Mouse (Mus musculus) neural tube, embryonic 10.5 days (tissue): Measurements from ENCODE around the gene Bcl11b.

Experiments
- DNase-seq: peaks from one replicate; pipeline ENCODE4 v3.0.0-alpha.2; 2017; ENCODE audit warnings: low spot score; ENCODE audit errors: extremely low spot score

Gene Bcl11b

DNA sequence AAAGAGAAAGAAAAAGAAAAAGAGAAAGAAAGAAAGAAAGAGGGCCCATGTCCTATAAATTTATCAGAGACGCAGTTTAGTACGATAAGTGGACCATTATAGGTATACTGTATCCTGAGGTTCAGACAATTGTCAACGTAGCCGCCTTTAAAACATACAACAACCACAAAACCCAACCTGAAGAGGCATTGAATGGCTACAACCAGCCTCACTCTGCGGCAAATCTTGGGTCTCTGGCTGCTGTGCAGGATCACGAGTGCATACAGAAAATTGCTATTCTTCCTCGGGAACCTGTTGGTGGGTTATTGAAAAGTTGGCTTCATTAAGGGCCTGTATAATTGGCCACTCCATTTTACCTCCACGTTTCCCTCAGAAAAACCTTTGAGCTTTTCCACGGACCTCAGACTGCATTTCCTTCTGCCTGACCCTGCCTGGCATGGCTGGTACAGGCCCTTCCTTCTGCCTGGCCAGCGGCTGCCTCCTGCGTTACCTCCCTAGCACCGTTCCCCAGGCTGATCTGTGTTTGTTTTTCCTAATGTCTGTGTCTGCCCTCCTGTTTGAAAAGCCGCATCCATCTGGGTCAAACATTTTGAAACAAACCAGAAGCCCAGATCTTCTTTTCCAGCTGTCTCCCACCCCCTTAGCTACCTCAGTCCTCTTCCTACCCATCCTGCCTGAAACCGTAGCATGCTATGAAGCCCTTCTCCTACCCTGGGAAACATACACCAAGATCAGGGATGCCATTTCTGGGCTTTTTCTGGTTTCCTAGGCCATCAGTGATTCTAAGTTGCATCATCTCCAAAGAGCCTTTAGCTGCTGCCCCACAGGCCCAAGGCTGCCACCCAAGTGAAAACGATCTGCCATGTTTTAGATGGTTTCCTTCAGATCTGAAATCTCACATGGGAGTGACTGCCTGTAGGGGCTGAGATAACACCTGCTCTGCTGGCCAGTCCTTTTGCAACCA is 3.4 kb downstream of the Bcl11b start:
- no peak for DNase-seq

DNA sequence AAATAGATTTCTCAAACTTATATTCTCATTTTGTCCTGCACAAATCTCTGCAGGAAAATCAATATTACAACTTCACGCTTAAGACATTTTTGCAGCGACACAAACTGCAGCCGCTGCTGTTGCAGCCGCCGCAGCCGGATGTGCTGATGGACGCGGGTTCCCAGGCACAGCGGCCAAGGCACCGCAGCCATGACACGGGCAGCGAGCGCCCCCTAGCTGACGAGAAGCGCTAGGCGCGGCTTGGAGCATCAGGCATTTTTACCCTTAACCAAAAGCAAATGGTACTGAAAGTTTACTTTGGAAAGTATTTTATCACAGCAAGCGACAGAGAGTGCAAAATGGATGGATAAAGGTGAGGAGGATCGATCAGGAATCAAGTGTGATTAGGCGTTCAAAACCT is 4.7 kb downstream of the Bcl11b start:
- DNase-seq, result peak; percentile 90

DNA sequence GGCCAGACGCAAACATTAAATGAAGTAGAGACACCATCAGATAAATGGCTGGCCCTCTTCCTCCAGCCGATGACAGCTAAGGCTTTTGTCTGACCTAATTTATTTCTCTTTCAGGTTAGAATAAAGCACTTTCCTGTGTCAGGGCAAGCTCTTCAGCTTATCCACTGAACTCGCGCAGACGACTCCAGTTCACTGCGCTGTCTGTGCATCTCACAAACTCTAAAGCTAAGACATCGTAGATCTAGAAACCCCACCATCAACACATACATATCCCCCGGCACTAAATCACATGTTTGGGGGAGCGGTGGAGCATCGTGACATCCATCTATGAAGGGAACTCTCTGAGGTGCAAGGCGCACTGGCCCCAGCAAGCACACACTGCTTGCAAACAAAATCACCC is 5.5 kb downstream of the Bcl11b start:
- no peak for DNase-seq

DNA sequence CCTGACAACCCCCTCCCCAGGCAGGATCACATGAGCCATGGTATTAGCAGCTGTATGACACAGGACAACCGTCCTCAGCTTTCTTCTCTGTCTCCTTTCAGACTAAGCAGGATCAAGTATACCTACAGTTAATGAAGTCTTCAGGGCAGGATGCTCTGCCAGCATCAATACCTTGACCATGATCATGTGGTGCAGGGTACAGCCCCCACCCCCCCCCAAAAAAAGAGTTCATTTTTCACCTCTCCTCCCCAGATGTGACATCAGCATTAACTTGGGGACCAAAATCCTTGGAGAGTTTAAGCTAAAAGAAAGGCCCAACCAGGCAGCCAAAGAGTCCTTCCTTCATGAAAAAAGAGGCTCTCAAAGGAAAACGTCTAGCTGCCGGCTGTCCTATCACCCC is 6.2 kb downstream of the Bcl11b start:
- no peak for DNase-seq

DNA sequence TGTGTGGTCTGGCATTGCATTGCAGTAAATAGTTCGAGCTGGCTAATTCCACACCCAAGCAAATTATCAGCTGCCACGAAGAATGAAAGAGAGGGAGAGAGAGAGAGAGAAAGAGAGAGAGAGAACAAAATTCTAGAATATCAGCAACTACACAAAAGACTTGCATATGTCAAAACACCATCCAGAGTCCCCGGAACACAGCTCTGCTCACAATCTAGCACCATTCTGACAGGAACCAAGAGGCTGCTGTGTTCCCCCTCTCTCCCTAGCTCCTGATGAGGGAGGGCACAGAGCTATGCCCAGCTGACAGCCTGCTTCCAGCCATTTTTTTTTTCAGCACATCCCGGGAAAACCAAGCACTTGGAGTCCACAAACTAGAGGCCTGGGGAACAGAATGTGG is 6.6 kb downstream of the Bcl11b start:
- no peak for DNase-seq

DNA sequence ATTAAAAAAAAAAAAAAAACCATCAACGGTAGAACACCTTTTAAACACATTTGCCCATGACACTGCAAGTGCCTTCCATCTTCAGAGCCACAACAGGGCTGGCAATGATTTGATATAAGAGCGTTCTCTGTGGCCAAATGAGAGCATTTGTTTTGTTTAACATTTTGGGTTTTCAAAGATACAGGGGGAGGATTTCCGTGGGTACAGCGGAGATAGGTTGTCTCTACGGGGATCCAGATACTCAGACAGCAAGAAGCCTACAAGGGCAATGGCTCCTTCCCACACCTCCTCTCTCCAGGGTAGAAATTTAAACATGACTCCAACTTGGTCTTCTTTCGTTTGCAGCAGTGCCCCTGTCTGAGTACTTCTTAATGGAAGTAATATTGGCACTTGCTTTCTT is 7.2 kb downstream of the Bcl11b start:
- DNase-seq, result no peak

DNA sequence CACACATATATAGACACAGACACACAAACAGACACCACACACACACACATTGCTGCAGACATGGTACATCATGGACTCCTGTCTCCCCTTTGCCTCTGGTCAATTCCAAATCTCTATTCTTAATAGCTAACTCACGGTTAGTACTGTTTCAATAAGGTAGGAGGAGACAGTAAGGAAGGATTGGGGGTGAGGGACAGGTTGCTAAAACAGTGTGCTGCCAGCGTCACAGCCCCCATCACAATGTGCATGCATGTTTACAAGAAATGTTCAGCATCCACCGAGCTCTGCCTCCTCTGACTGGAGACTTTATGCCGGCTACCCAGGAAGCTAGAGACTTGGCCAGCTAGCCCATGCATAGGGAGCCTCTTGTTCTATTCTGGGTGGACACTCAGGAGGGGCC is 9.0 kb downstream of the Bcl11b start:
- no peak for DNase-seq

DNA sequence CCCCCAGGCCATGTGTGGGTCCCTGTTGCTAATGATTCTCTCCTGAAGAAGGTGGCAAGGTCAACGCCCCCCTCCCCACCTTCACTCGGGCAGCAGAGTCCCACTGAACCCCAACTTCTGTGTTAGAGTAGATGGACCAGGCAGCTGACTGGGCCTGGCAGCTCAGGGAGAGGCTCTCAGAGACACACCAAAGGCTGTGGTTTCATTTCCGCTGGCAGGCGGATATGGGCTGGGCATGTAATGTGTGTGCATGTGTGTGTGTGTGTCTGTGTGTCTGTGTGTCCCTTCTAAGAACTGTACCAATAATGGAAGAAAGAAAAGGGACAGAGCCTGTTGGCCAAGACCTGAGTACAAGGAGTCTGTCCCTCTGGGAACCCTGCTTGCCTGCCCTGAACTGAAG is 10.4 kb downstream of the Bcl11b start:
- no peak for DNase-seq

DNA sequence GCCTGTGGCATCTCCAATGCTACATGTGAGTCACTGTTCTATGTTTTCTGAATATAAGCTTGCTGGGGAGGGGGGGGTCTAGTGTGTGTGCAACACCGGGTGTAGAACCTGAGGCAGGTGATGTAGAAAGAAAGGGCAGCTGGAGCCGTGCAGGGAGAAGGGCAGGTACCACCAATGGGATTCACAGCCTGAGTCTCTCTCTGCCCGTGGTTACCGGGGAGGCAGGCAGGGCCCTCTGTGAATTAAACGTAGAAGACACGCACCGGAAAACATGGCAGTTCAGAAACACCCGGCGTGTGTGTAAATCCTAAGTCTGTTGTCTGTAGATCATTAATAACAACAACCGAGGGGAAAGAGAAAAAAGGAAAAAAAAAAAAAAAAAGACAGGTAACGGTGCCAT is 12.2 kb downstream of the Bcl11b start:
- no peak for DNase-seq

DNA sequence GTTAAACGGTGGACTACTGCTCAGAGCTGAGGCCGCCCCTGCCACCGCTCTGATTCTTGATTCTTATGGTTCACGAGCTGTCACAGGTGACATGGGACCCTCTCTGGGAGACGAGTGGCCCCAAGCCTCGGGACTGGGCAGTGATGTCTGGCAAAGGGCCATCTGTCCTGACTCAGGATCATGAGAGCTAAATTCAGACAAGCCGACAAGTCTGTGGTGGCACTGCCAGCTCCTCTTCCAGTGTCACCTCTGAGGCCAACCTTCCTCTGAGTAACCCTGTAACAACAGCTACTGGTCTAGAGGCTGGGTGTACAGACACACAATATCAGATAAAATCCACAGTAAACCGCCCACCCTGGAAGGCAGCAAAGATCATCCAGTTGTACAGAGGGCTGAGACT is 20.2 kb downstream of the Bcl11b start:
- DNase-seq, result no peak

DNA sequence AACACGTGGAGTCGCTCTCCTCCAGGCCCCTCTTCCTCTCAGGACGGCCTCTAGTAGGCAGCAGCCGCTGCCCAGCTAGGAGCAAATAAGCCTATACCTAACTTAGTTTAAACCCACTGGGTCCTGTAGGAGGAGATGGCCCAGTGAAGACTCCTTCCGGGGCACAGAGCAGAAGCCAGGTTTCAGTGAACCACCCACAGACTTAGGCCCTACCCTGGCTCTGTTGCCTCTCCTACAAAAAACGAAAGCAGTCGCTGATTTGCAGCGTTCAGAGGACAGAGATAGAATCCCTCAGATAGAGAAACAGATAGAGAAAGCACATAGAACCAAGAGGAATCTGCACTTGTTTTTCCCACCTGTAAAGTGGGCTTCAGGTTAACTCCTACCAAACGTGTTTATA is 21.1 kb downstream of the Bcl11b start:
- no peak for DNase-seq

DNA sequence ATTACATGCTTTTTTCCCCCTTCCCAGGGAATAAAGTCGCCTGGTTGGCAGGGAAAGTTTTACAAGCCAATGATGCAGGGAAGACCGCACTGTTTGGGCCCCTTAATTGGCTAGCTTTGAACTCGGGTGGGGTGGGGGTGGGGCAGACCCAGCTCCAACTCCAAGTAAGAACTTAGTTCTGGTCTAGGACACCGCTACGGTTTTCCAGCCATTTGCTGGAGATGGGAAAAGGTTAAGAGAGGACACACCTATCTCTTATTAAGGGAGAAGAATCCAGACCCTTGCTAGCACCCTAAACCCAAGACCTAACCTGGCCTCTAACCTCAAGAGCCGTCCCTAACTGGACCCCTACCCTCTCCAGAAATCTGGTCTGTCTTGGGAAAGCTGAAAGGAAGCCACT is 22.2 kb downstream of the Bcl11b start:
- DNase-seq, result no peak

DNA sequence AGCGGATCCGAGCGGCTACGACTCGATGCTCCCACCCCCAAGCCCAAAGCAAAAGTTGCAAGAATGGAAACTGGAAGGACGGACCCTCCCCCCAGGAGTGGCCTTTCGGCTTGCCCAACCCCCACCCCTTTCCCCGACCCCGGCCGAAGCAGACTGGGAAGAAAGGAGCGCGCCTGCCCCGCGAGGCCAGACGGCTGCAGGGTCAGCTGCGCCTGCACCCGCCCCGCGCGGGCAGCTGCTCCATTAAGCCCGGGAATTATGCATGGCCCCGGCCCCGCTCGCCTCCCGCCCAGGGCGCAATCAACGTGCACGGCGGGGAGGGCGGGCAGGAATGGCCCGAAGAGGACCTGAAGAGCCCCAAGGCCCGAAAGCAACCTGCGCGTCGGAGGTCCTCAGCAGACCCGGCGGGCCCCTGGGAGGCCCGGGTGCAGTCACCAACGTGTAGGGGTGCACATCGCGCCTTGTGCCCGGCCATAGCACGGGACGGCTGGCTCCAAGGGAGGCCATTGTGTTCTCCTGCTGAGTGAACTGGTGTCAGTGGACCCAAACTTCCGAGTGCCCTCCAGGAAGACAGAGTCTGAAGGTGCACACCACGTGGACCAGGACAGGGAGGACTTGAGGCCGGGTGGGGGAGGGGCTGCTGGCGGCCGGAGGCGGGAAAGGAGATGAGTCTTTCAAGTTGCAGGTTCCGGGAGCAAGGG is 23.0 kb downstream of the Bcl11b start:
- peak; percentile 89 for DNase-seq

DNA sequence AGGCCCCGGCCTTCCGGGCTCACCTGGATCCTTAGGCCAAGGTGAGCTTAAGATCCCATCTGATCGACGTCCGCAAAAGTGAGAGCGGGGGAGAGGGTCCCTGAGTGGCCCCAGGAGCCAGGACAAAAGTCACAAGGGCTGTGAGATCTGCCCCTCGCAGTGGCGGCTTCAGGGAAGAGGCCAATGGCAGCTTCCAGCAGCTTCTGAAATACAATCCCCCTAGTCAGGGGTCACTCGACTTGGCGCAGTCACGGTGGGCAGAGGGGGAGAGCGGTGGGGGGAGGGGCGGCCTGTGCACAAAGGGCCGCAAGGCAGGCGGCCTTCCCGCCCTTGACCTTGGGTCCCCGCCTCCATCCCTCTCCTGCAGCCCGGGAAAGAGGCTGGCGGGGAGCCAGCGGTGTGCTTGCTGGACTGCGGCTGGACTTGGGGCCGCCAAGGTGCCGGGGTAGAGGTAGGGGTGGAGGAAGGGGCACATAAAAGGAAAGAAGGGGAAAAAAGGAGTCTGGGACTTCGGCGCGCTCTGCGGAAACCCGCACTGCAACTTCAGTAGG is 23.6 kb downstream of the Bcl11b start:
- peak; percentile 91 for DNase-seq

DNA sequence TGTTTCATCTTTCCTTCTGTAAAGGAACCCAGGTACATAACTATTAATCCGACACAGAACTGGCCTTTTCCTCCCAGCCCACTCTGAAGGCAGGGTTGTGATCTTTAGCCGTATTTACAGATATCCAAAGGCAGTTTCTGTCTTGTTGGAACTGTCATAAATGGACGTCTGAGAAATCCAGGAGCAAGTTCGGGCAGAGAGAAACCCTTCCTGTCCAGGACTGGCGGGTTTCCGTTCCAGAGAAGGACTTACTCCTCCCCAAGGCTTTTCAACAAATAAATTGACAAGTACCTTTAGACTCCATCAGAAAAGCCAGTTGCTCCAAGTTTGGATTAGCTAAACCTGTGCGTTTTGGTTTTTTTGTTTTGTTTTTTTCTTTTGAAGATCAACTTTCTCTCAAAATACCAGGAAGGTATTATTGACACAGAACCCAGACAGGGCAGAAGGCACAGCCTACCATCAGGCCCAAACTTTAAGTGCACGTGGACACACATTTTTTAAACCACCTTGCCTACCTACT is 24.6 kb downstream of the Bcl11b start:
- DNase-seq, result no peak

DNA sequence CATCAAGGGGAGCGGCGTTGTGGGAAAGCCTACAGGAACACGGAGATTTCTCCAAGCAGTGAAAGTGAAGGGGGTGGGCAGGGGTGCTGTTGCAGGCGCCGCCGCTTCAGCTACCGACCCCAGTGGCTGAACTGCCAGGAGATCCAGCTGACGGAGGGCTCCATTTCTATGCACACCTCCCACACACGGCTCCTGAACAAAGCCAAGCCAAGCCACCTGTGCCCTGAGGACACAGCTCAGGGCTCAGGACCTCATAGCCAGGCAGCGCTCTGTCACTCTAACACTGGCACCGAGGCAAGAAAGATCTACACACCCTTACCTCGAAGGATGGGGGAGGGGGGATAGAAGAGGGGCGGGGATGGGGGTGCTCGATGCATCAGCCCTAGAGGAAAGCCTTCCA is 25.3 kb downstream of the Bcl11b start:
- peak; percentile 46 for DNase-seq

DNA sequence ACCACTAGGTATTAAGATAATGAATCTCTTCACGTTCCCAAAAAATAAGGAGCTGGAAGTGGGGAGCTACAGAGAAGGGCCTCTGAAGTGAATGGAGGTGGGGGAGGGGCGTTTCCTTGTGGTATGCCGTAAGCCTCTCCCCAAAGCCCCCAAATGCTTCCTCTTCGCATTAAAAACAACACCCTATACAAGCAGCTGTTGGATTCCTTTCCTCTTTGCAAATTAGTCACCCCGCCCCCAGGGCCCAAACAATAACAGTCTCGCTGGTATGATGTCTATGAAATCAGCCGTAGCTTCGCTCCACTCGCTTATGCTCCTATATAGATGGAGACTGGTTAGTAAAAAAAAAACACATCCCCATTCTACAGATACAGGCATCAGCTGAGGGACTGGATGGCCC is 25.9 kb downstream of the Bcl11b start:
- DNase-seq, result no peak

DNA sequence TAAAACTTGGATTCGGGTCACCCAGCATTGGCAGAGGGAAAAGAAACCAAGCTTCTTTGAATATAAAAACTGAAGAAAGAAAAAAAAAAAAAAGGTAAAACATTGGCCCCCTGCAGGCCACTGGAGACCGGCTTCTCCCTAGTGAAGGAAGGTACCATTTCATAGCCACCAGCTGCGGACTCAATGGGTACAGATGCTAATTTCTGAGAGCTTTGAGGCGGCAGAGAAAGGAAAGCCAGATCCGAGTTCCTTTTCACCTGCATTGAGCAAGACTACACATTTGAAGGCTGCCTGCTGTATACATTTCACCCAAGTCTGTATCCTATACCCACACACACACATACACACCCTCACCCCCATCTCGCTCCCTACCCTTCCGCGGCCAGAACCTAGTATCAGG is 26.3 kb downstream of the Bcl11b start:
- DNase-seq, result no peak

DNA sequence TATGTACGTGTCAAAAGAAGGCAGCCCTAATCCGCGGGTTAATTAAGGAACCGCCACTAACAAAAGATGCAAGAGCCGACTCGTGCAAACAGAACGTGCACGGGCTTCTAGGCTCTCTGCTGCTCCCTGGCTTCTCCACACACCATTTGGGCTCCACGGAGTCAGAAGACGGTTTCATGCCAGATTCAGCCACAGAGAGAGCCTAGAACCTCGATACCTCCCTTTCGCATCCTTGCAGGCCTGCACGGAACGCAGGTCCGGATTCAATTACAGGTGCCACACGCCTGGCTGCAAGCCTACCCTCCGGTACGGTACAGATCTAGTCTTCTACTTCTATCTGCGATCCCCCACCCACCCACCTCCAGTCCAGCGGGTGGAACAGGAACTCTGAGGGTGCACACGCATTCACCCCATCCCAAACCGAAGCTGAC is 26.8 kb downstream of the Bcl11b start:
- peak; percentile 55 for DNase-seq

DNA sequence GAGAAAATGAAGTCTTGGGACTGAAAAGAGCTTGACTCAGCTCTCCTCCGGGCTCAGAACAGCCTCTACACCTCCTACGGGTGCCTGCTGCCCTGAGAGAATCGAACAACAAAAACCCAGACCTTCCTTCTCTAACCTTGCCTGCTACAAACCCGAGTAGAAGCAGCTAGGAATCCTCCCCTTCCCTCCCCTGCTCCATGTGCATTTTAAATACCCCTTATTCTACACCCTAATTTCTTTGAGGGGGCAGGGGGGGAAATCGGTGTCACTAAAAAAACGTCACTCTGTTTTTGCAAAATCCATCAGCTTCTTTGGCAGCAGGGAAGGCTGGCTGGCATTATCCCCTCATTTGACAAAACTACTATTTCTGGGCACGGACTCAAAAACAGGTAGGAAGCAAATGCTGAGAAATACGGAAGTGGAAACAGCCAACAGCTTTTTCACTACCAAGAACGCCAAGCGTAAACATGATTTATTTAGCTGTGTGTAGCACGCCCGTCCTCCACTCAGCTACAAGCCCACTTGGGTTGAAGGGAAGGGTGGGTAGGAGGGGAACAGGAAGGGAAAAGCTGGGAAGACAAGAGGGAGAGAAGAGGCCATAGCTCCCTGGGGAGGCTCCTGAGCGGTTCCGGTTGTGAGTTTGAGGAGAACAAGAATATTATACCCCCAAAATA is 27.4 kb downstream of the Bcl11b start:
- DNase-seq, result no peak

DNA sequence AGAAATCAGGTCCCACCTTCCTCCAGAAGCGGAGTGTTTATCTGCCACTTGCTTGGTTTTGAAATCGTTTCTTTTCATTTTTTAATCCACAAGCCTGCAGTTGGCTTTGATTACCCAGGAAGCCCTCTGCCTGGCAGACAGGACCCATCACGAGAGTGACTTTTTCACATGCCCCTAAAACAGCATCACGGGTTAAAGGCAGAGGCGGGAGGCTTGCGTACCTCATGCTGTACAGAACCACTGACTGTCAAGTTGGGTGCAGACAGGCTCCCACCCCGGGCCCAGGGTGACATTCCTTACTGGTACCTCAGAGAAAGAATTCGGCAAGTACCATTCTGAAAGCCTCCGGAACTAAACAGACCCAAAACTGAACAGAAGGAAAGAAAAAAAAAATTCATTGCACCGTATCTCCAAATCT is 27.9 kb downstream of the Bcl11b start:
- no peak for DNase-seq

DNA sequence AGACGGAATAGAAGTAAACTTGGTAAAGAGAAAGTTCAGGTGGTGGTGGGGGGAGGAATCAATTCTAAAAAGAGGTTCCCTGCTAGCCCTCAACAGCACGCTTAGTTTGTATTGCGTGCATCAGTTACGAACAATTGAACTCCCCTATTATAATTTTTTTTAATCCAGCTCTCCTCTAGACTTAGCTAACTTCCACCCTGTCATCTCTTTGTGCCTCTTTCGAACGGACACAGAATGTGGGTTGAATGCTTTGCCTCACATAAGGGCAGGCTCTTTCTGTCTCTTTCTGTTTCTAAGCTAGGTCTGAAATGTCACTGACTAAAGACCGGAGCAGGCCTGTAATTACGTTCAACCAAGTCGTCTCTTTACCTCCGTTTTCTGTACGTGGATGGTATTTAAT is 28.9 kb downstream of the Bcl11b start:
- no peak for DNase-seq
